Mouse (Mus musculus) lung, postnatal 36 days (tissue): Measurements from ENCODE around the gene Dlgap1.

Source experiments
- DNase-seq: peaks from one replicate; pipeline ENCODE4 v3.0.0; 2022; ENCODE audit warnings: mixed read lengths

The Dlgap1 gene

DNA sequence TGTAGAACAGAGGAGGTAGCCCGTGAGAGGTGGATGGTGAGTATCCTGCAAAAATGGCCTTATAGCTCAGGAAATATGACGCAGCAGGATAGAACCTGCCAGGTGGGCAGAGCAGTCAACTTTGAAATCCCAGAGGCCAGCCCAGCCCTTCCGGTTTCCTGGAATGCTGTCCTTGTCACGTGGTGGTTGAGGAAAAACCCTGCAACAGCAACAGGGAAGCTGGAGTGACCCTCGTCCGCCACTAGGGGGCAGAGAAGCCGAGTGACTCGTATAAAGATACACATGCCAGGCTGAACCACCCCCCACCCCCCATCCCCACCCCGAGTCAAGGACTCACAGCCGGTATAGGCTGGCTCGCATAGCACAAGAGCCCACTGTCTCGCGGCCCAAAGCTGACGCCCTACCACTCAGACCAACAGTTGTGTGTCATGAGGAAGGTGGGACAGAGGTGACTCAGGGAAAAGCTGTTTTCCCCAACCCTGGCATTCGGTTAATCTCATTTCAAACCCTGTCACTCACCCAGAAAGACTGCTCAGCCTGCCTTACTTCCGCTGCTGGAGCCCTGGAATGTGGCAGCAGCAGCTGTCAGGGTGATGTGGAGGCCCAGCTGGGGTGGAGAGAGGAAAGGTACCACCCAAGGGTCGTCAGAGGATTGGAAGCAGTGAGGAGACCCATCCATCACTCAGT is 769.4 kb downstream of the Dlgap1 start:
- peak; percentile 97 for DNase-seq

DNA sequence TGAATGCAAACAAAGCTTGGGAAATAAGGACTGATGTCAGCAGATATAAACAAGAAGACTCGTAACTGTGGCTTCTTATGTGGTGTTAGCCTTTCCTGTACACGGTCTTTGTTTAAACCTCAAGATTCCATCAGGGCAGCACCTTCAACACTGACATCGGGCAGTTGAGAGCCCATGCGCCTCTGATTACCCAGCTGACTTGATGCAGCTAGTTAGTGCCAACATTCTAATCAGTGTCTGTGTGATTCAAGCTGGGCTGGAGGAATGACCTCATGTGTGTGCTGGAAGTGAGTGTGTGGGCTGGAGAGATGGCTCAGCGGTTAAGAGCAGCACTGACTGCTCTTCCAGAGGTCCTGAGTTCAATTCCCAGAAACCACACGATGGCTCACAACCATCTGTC is 770.5 kb downstream of the Dlgap1 start:
- no peak for DNase-seq

DNA sequence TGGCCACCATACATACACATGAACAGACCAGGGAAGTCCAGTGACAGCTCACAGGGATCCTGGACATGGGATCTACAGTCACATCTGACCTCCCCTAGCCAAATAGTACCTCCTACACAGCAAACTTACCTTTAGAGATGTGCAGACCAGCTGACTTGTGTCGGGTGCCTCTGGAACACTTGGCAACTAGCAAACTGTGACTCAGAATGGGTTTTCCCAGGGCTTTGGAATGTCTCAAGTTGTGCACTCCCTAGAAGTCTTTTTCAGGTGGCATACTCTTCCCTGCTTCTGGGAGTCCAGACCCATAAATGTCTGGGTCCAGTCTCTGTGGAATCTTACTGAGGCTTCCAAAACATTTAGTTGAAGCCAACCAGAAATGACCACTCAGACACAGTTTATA is 772.8 kb downstream of the Dlgap1 start:
- no peak for DNase-seq

DNA sequence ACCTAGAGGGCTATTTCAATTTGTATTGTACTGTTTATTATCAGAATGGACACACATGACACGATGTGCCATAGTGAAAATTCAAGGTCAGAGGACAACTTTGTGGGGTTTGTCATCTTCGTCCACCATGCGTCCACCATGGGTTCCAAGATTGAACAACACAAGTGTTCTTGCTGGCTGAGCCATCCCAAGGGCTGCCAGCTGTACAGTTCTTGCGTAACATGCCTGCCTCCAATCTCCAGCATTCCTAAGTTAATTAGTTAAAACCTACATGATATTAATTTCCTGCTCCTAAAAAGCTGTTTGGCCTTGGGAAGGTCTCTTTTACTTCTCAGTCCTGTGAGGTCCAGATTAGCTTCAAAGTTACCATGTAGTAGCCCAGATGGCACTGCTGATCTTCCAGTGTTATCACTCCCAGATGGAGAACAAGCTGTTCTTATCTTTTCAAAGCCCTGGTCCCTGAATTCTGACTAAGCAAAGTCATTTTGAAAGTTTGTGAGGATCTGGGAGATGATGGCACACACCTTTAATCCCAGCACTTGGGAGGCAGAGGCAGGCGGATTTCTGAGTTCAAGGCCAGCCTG is 775.8 kb downstream of the Dlgap1 start:
- no peak for DNase-seq

DNA sequence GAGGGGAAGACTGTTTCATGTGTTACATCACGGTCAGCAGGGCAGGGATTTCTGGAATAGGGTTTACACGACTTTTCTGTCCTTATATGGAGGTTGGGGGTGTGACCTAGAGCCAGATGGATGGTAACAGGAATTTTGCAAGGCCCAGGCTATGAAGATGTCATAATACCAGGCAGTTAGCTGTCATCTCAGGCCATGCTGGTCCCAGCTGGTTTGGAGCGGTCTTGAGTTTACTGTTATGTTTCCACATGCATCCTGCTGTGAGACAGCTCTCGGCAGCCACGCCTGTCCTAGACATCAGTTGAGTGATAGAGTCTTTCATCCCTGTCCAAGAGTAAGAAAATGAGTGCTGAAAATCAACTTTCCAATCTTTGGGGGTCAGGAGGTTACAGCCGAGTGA is 776.5 kb downstream of the Dlgap1 start:
- peak; percentile 72 for DNase-seq

DNA sequence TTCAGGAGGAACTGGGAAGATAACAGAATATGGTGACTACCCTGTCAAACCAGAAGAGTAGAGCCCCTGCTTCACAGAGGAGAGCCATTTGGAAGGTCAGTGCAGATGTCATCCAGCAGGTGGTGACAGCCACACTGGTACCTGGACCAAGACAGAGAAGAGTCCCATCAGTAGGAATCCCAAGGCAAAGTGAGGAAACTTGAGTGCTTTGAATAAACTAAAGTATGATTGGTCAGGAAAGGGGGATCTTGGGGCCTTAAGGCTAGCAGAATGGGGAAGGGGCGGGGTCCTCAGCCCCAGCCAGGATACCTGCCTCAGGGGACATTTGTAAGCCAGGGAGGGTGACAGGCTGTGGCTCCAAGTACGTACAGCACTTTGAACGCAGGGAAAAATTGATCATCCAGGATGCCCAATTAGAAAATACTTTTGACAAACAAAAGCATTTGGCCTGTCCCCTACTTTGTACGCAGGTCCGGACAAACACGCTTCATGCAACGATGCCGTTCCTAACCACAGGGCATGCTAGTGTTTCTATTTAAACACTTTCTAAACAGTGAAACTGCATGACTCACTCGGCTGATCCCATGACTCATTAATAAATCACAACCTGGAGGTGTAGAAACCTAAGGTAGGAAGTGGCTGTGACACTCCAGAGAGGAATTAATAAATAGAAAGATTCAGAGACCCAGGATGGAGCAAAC is 777.7 kb downstream of the Dlgap1 start:
- peak; percentile 84 for DNase-seq

DNA sequence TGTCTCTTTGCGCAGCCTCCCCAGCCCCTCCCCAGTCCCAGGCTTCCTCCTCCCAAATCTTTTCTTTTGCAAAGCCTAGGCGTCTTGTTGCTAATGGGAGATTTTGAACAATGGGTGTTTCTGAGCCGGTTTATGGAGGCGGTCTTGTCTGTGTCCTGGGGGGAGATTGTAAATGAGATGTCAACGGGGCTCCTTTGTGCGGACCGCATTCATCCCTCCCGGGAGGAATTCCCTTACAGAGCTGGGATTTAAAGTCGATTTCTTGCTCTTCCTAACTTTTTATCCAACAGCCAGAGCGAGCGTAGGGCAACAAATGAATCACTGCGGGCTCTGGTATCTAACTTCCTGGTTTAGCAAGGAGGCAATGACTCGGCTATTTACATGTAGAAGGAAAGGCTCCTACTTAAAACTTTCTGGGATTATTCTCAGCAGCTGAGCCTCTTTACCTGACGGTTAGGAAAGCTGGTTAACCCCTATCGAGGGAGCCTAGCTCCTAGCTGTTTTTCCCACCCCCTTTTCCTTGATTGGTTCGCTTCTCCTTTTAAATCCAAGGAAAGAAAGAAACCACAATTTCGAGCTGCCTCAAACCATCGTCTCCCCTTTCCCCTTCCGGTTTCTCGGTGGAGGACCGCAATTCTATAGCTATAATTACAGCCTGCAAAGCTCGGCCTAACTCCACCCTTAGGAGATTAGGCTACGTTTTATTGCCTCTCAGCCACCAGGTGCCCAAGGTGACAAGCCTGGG is 779.0 kb downstream of the Dlgap1 start:
- DNase-seq, result peak; percentile 64

DNA sequence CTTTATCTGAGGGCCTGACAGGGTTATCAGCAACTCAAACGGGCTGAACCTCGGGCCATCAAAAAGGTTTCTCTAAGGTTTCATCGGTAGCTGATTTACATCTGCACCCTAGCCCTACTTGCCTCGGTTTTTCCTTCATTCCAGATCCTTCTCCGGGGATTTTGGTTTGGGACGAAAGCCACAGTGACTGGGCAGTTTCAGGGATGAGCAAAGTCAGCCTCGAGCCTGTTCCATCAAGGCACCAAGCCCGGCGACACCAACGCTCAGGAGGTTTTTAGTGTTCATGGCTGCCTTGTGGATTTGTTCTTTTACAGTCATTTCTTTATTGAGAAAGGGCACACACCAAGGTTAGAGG is 779.6 kb downstream of the Dlgap1 start:
- no peak for DNase-seq

DNA sequence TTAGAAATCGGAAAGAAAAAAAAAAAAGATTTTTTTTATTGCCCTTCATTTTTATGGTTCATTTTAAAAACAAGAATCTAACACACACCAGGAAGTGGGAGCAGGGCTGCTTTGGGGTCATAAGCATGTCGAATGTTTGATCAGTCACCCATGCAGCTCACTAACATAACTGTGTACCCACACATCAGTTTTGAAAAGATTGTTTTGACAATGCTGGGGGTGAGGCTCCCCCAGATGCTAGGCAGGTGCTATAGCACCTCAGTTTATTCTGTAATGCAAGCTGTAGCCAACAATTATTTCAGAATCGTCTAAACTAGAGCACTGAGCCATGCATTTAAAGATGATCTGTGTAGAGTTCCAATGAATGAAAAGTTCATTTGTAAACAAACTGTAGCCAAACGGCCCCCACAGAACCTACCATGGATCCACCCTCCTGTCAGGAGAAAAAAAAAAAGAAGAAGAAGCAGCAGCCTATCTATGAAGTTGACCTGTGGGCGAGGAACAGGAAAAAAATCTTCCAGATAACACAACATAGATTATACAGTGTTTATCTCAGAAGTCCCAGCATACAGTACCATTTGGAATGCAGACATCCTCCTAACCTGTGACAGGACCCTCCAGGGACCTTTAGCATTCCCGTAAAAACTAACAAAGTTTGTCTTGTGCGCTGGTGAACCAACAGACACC is 780.2 kb downstream of the Dlgap1 start:
- no peak for DNase-seq

DNA sequence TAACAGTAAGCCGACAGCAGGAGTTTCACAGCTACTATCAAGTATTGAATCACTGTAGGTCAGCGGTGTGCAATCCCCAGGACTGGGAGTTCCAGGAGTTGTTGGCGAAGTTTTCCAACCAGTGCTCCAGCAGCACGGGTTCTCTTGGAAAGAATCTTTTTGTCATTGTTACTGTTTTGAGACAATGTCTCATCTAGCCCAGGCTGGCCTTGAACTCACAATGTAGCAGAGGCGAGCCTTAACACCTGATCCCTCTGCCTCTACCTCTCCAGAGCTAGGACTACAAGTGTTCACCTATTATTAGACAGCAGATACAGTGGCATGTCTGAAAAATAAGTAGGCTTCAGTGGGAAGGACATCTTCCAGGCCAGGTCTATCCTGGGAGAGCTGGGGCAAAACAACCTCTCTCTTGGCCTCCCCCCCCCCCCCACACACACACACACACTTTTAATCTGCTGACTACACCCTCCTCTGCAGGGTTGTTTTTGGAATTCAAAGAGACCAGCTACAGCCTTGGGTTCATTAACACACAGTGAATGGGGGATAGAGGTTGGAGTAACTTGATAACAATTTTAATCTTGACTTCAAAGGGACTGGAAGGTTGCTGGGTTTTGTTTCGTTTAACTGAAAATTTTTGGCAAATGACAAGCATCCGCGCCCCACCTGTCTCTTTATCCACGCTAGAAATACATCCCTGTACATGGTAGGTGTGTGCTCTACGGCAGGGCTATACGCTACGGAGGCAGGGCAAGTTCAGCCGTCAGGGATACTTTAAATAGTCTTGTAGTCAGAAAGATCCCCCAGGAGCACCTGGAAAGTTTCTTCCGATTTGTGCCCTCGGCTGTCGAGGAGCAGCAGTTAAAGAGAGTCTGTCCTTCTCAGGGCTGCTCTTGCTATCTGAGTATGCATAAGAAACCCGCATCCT is 781.6 kb downstream of the Dlgap1 start:
- DNase-seq, result no peak

DNA sequence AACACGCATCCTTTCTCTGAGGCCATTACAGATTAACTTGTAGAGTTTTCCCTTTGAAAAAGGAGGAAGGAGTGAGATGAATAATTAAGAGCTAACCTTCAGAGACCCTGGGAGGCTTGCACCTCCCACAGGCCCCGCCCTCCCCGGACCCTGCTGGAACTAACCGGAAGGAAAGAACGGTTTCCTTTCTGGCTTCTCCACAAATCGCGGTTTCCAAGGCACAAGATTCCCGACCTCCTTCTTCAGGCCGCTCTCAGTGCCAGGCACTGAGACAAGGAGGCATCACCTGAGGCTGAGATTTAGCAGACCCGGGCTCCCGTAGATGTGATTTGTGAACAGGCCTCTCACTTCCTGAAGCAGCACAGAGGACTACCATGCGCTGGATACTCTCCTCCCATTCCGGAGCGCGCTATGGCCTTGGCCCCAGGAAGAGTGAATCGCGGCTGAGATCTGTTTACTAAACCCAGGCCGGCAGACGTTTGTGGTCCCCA is 782.3 kb downstream of the Dlgap1 start:
- peak; percentile 65 for DNase-seq

DNA sequence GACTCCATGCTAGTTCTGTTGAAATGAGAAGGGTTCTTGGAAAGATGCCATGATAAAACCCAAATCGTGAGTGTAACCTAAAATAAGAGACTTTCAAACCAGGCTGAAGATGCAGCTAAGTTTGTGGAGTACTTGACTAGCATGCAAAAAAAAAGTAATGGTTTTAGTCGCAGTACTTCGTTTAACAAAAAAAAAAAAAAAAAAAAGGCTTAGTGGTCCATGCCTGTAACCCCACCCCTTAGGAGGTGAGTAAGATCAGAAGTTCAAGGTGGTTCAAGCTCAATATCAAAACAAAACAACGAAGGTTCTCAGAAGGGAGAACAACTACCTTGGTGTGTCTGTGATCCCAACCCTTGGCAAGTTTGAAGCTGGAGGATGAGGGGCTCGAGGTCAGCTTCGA is 782.8 kb downstream of the Dlgap1 start:
- no peak for DNase-seq

DNA sequence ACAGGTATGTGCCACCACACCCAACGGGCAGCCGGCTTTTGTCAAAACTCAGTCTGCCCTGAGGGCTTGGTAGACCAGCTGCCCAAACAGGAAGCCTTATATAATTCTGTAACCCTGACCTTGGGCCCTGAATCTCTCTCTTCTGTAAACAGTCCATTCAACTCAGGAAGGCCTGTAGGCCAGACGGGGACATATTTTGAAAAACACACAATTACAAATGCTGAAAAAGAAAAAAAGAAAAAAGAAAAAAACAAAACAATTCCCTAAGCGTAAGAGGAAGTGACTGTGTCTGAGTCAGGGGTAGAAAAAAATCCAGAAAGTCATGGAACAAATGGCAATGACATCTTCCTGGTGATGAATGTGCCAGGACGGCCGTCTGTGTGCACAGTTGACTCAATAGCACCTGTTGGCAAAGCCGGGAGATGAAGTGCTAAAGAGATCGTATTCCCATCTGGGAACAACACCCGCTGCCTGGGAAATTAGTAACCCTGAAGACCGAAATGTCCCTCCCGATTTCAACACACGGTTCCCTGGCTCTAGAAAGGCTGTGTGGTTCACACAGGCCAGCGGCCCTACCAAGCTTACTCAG is 784.7 kb downstream of the Dlgap1 start:
- DNase-seq, result peak; percentile 42

DNA sequence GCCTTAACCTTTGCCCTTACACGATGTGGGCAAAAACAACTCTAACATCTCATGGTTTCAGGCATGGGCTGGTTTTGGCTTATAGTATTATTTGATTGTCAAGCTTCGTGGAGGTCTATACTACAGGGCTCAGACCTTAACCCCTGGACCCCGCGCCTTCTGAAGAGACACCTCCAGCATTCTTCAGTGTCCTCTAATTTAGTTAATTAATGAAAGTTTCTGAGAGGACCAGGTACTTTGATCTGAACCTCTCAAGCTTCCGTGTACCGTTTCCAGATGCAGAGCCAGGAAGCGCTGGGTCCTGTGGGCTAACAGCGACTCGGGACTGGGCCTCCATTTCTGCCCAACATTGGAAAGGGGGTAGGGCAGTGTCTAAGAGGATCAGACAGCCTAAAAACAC is 785.2 kb downstream of the Dlgap1 start:
- no peak for DNase-seq

DNA sequence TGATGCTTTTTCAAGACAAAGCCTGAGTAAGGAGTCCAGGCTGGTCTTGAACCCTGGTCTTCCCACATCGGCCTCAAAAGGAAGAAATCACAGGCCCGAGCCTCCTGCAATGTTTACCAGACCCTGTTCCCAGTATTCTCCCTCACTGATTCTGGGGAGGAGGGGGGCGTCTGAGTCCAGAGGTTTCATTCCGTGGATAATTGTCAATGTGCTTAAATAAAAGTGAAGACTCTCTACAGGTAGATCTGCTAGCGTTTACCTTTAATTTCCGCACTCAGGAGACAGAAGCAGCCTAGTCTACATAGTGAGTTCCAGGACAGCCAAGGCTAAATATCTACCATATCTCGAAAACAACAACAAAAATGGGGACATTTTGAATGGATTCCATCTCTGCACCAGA is 785.8 kb downstream of the Dlgap1 start:
- DNase-seq, result no peak

DNA sequence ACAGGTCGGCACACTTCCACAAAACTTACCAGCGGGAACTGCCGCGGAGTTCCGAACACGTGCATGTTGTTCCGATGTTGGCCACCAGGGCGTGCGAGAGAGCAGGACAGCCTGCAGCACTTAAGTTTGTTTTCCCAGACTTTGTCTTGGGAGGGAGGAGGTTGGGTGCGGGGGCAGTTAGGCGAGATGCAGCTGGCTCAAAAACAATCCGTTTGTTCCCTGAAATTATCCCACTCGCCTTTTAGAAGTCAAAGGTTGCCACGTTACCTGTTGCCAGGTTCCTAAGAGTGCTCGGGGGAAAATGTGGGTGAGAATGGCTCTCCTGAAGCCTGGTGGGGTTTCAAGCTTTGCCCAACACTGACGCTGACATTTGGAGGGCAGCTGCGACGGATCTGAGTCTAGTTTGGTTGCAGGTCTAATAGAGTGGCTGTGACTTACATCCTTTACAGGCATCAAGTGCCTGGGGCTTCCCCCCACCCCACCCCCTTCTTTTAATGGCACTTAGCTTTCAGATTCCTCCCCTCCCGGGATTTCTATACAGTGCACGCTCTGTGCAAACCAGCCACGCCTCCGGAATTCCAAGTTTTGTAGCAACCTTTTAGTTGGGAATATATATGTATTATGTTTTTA is 786.3 kb downstream of the Dlgap1 start:
- peak; percentile 93 for DNase-seq

DNA sequence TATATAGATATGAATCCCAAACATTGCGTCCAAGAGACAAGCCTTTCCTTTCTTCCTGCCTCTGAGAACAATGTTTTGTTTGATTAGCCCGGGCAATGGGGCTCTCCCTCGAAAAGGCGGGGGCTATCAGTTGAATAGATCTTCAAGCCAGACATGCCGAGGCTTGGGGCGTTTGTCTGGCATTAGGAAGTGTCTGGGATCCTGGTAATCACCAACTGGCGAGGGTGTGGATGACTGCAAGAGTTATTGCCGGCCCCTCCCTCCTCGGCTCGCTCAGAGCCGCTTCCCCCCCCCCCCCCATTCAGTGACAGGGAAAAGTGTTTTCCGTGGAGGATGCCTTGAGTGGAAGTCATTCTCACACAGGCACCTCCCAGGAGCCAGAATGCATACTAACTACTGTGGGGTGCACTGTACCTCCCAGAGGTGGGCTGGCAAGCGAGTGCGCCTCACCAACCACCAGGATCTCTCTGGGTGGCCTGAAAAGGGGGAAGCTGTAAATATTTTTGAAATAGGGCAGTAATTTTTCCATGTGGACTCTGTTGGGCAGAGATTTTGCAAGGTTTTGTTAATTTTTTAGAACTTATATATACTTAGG is 786.9 kb downstream of the Dlgap1 start:
- DNase-seq, result peak; percentile 42

DNA sequence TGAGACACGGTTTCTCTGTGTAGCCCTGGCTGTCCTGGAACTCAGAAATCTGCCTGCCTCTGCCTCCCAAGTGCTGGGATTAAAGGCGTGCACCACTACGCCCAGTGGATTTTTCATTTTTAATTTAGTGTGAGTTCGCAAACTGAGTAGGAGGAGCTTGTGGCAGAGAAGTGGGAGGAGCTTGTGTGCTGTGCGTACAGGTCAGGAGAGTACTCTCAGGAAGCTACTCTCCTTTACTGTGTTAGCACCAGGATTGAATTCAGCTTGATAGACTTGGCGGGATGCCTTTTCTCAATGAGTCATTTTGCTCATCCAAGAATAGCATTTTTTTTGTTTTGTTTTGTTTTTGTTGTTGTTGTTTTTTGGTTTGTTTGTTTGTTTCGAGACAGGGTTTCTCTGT is 793.1 kb downstream of the Dlgap1 start:
- no peak for DNase-seq

DNA sequence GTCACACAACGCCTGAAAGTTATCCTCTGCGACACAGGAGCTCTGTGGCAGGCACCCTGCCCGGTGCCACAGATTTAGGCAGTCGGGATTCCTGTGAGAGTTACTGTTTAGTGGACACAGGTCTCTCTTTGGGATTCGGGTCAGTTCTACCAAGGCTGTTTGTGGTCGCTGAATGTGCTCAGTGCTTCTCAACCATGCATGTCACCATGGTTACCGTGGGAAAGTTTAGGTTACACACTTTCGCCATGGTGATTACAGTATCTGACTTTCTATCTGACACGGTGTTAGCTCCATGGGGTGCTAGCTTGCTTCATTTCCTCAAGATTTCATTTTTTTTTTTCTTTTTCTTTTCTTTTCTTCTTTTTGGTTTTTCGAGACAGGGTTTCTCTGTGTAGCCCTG is 793.8 kb downstream of the Dlgap1 start:
- no peak for DNase-seq

DNA sequence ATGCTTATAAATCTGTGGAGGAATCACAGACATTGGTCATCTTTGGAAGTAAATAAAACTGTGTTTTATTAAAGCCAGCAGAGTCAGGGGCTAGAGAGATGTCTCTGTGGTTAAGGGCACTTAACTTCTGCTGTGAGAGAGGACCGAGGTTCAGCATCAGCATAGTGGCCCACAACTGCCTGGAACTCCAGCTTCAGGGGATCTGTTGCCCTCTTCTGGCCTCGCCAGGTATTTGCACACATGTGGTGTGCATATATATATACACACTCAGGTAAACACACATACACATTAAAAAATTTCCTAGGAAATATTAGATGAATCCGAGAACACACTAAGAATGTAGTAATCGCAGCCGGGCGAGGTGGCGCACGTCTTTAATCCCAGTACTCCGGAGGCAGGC is 796.5 kb downstream of the Dlgap1 start:
- DNase-seq, result no peak

DNA sequence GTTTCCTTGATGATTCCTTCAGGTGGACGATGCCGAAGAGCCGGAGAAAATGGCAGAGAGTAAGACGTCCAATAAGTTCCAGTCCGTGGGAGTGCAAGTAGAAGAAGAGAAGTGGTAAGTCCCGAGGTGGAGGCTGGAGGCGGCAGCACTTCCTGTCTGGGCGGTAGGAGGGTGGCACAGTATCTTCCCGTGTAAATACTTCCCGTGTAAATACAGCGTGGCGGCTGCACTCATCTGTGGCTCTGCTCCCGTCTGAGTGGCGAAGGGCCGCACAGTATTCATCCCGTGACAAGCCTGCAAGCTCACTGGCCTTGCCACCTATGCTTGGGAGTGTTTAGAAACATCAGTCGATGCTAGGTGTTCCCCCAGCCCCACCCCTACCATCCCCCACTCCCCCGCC is 797.1 kb downstream of the Dlgap1 start:
- no peak for DNase-seq
